Mouse (Mus musculus): ENCODE data around the gene Hoxb6. TPM values are rescaled to one million over a fixed set of nuclear protein-coding genes. Genes with fewer than 3 reads are reported as not detected.

Gene Hoxb6
- total and polyA plus RNA-seq, 3 experiments, result not detected

- DNase-seq (ENCODE audit: low read depth, low spot score), result no peak
- Histone ChIP-seq H3K27ac (ENCODE audit: control insufficient read depth, low read depth, low read length) (no peak overlapping the region), H3K9ac (ENCODE audit: control insufficient read depth, low read depth, low read length, poor library complexity, severe bottlenecking) (no peak overlapping the region), H3K4me1 (ENCODE audit: control insufficient read depth in 1 of 2, insufficient read depth in 2 of 2, low read length in 2 of 2) (no peaks in the 10 kb centered on the region), H3K9me3 (replicated peaks; ENCODE audit: insufficient read depth, low read length) (no peaks in the 10 kb centered on the region), H3K36me3 (ENCODE audit: control insufficient read depth in 1 of 2, insufficient read depth in 2 of 2, low read length in 2 of 2) (no peaks in the 10 kb centered on the region), H3K79me2 (ENCODE audit: control insufficient read depth, insufficient read depth, low read length, poor library complexity) (no peaks in the 10 kb centered on the region), H3K27me3 (ENCODE audit: control insufficient read depth in 1 of 2, insufficient read depth in 2 of 2, low read length in 2 of 2) (peaks cover 0 to 1% of the 10 kb centered on the region in 2 experiments; a peak in 2 of 4 replicates), H3K4me3 (ENCODE audit: control insufficient read depth in 1 of 2, insufficient read depth in 1 of 2, low read depth in 2 of 2, low read length in 2 of 2) (no peak overlapping the region)
- TF ChIP-seq ETS1 (IDR thresholded peaks at IDR 0.05; ENCODE audit: low read depth, low read length), result no peak
- no peak for TF ChIP-seq TCF12 (IDR thresholded peaks at IDR 0.05; ENCODE audit: low read depth, low read length)
- TF ChIP-seq SIN3A (IDR thresholded peaks at IDR 0.05; ENCODE audit: low read length), result no peak
- TF ChIP-seq JUND (IDR thresholded peaks at IDR 0.05; ENCODE audit: low read depth, low read length), result no peak
- TF ChIP-seq CHD2 (IDR thresholded peaks at IDR 0.05; ENCODE audit: low read length), result no peak
- no peak for TF ChIP-seq USF1 (IDR thresholded peaks at IDR 0.05; ENCODE audit: low read depth, low read length)
- no peak for TF ChIP-seq EP300 (IDR thresholded peaks at IDR 0.05; ENCODE audit: low read depth in 1 of 2, low read length in 2 of 2)
- no peak for TF ChIP-seq ZC3H11A (IDR thresholded peaks at IDR 0.05; ENCODE audit: low read depth, low read length)
- no peak for TF ChIP-seq MAX (IDR thresholded peaks at IDR 0.05; ENCODE audit: low read length)
- no peak for TF ChIP-seq ZMIZ1 (IDR thresholded peaks at IDR 0.05; ENCODE audit: low read depth, low read length)
- TF ChIP-seq MAZ (IDR thresholded peaks at IDR 0.05; ENCODE audit: low read depth, low read length), result no peak
- TF ChIP-seq ZKSCAN1 (IDR thresholded peaks at IDR 0.05; ENCODE audit: low read depth, low read length), result no peak
- no peak for TF ChIP-seq POLR2AphosphoS5 (IDR thresholded peaks at IDR 0.05; ENCODE audit: borderline replicate concordance, low read depth, low read length)
- TF ChIP-seq MAFK (IDR thresholded peaks at IDR 0.05; ENCODE audit: borderline replicate concordance, low read depth, low read length), result no peak
- TF ChIP-seq USF2 (IDR thresholded peaks at IDR 0.05; ENCODE audit: borderline replicate concordance in 1 of 2, insufficient read depth in 1 of 2, low read depth in 1 of 2, low read length in 2 of 2), result no peak
- TF ChIP-seq CHD1 (IDR thresholded peaks at IDR 0.05; ENCODE audit: low read depth, low read length), result no peak
Measured at GRCm38 (mm10) chr11:96347717-96348116, 55.4 kb downstream of the Hoxb6 start.

DNA sequence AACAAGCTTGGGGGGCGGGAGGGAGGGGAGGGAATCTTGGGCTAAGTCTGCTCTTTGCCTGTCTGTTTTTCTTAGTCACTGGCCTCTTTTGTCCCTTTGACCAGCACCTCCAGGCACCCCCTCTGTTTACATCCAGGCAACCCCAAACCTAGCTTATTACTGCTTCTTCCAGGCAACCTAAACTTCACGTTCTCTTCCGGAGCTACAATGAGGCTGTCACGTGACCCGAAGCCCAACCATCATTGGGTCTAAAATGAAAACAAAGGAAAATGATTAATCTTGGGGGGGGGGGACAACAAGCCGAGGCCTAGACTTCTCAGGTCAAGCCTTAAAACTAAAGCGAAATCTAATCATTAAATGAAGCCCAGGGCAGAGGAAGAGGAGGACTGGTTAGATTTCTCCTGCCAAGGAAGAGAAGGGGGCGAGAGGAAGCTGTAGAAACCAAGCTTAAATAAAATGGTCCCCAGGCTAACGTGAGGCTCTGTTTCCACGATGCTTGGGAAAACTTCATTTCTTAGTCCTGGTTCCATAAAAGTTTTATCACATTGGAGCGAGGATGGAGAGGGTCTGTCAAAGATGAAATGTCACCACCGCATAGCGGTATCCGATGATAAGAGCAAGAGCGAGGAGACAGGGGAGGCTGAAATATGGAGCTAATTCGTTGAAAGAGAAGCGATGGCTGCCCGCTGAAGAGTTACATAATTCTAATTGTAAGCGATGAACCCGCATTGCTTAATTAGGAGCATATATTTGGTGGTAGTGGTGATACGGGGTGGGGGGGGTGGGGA is 56.1 kb downstream of the Hoxb6 start:
- Histone ChIP-seq H3K79me2 (ENCODE audit: control insufficient read depth, insufficient read depth, low read length, poor library complexity) (no peaks in the 10 kb centered on the region), H3K9me3 (replicated peaks; ENCODE audit: insufficient read depth, low read length) (no peaks in the 10 kb centered on the region), H3K27me3 (ENCODE audit: control insufficient read depth in 1 of 2, insufficient read depth in 2 of 2, low read length in 2 of 2) (peaks cover 0 to 3% of the 10 kb centered on the region in 2 experiments; a peak in 2 of 4 replicates), H3K9ac (ENCODE audit: control insufficient read depth, low read depth, low read length, poor library complexity, severe bottlenecking) (no peak overlapping the region), H3K4me1 (ENCODE audit: control insufficient read depth in 1 of 2, insufficient read depth in 2 of 2, low read length in 2 of 2) (no peaks in the 10 kb centered on the region), H3K27ac (ENCODE audit: control insufficient read depth, low read depth, low read length) (no peak overlapping the region), H3K36me3 (ENCODE audit: control insufficient read depth in 1 of 2, insufficient read depth in 2 of 2, low read length in 2 of 2) (no peaks in the 10 kb centered on the region), H3K4me3 (ENCODE audit: control insufficient read depth in 1 of 2, insufficient read depth in 1 of 2, low read depth in 2 of 2, low read length in 2 of 2) (no peak overlapping the region)
- no peak for DNase-seq (ENCODE audit: low read depth, low spot score)
- TF ChIP-seq ZKSCAN1 (IDR thresholded peaks at IDR 0.05; ENCODE audit: low read depth, low read length) (no peak), JUND (IDR thresholded peaks at IDR 0.05; ENCODE audit: low read depth, low read length) (no peak), E2F4 (IDR thresholded peaks at IDR 0.05; ENCODE audit: borderline replicate concordance, low read depth, low read length) (no peak), SIN3A (IDR thresholded peaks at IDR 0.05; ENCODE audit: low read length) (no peak), UBTF (IDR thresholded peaks at IDR 0.05; ENCODE audit: borderline replicate concordance, insufficient read depth, low read depth, low read length) (no peak), MAFK (IDR thresholded peaks at IDR 0.05; ENCODE audit: borderline replicate concordance, low read depth, low read length) (no peak)
